Mouse (Mus musculus): ENCODE results near the gene Lamtor2.

Gene Lamtor2

DNA sequence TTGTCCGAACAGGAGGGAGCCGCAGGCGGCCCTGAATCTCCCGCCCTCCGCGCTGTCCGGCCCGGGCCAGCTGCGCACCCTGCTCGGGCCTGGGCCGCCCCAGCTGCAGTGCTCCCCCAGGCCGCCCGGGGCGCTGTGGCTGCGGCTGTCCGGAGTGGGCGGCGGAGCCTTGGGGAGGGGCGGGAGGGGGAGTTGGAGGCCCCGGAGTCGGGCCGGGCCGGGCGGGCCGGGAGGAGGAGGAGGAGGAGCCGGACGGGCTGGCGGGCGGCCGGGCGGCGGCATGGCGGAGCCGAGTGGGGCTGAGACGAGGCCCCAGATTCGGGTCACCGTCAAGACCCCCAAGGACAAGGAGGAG lies 628 bp upstream of the Lamtor2 start, which contains the start of gene Ubqln4:
TSS of gene Ubqln4 (plus strand) at position 234 of the 355 bp plus-strand sequence.
- no peak for TF ChIP-seq GATA4 (IDR thresholded peaks at IDR 0.05; ENCODE audit: insufficient replicate concordance, low read length)

DNA sequence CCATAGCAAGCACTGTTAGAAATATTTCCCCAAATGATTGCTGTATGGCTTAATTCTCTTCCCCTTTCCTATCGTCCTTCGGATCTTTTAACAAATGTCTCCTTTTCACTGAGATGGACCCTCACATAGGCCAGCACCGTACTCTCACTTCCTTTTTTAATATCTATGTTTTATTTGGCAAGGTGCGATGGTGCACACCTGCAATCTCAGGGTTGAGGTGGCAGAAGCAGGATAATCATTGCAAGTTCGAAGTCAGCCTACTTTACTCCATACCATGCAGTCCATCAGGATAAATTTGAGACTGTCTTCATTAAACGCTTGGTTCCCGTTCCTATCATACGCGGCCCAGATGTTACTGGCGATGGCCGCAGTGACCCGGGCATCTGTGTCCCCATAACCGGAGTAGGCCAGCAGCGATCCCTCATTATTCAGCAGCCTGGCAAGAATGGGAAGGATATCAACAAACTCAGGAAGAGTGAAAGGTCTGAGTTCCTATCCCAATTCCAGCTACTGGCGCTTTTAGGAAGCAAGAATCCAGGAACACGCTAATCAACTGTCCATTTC lies 710 bp downstream of the Lamtor2 start:
- no peak for TF ChIP-seq GATA4 (IDR thresholded peaks at IDR 0.05; ENCODE audit: insufficient replicate concordance, low read length)

DNA sequence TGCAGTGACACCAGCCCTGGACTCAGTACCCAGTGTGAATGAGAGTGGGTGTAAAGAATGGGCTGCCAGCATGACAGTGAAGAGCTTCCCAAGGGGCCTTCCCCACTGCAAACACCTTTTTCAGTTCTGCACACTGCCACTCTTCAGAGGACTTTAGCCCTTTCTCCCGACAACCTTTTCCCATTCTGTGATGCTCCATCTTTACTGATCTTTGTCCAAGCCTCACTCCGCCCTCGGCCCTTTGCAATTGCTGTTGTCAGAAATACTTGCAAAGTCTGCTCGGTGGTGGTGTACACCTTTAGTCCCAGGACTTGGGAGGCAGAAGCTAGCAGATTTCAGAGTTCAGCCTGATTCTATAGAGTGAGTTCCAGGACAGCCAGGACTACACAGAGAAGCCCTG lies 1.3 kb downstream of the Lamtor2 start:
- TF ChIP-seq GATA4 (IDR thresholded peaks at IDR 0.05; ENCODE audit: insufficient replicate concordance, low read length) = no peak

DNA sequence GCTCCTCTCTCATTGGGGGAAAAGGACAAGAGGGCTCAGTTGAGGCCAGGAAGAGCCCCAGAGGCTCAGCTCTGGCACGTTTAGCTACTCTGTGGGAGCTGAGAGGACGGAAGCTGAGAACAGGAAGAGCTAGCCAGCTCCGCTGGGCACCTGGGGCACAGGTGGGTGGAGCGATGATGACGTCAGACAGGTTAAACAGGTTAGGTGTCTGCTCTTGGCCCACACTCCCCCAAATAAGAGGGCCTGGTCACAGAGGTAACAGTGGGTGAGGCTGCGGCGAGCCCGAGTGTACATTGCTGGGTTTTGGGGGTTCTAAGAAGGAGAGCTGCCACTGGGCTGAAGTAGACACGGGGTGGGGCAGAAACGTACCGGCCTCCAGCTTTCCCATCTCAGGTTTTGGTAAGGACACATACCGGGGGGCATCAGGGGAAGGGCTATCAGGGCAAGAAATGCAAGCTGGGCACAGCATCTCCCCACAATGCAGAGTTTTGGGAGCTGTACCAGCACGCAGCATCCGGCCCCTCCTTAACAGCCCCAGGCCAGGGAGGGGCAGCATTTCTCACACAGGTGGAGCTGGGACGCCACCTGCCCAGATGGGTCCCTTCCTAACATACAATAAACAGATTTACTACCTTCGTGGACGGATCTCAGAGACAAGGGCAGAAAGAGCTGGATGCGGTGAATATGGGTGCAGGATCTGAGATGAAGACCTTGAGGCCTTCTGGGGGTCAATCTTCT lies 4.5 kb downstream of the Lamtor2 start, which contains the start of gene Rab25:
TSS of gene Rab25 (minus strand) at position 121 of the 738 bp plus-strand sequence.
- TF ChIP-seq GATA4 (IDR thresholded peaks at IDR 0.05; ENCODE audit: insufficient replicate concordance, low read length) = no peak

DNA sequence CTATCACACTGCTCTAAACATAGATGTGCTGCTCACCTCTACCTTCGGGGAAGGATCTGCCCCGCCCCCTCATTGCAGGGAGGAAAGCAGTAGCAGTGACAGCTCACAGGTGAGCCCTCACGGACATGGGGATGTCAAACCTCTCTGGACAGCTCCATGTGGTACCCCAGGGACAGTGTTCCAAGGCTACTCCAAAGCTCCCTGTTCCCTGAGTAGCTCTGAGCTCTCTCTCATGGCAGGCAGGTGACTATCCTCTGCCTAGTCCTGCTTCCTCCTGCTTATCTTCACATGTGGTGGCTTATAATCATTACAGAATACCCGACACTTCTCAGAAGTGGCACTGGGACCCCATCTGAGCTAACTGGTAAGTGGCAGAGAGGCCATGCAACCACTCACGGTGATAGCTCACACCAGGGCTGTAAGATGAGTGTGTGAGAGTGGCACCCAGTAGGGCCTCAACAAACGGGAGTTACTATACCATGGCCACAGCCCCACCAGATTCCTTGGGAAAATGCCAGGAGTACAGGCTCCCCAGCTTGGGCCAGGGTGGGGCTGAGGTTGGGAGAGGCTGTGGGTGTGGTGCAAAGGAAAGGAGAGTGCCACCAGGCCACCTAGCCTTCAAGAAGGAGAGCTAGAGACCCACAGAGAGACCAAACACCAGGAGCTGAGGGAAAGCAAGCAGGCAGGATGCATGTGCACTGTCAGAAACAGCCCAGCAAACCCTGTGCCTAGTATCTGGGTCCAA lies 6.0 kb downstream of the Lamtor2 start:
- no peak for TF ChIP-seq GATA4 (IDR thresholded peaks at IDR 0.05; ENCODE audit: insufficient replicate concordance, low read length)

DNA sequence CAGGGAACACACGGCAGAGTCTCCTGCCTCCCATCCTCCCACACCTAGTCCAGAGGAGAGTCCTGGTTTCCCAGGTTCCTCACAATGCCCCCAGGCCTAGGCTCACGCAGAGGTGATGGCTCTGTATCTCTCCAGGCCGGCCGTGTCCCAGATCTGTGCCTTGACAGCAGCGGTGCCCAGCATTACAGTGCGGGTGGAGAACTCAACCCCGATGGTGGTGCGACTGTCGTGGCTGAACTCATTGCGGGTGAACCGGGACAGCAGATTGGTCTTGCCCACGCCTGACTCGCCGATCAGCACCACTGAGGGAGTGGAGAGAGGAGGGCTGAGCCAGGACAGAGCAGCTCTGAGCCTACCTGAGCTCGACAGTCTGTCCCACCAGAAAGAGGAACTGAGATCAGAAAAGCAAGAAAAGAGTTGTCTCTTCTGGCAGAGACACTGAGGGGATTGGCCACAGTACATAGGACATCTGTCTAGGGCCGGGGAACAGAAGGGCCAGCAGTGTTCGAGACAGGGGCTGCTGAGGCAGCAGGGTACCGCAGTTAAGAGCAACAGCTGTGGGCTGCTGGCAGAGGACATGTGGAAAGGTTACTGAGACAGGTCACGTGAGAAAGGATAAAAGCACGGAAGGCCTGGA lies 7.8 kb downstream of the Lamtor2 start:
- no peak for TF ChIP-seq GATA4 (IDR thresholded peaks at IDR 0.05; ENCODE audit: insufficient replicate concordance, low read length)

DNA sequence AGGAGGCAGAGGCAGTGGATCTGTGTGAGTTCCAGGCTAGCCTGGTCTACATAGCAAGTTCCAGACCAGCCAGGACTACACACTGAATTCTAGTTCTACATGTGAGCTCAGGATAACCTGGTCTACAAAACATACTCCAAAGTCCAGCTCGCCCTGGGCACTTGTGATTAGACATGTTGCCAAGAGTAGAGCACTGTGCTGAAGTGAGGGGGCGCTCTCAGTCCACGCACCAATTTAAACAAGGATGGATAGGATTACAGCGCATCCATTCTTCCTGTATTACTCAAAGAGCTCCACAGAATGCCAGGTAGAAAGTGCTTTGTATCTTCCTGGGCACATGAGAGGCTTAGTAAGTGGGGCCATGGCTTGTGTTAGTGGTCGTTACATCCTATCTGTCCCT lies 8.4 kb downstream of the Lamtor2 start:
- no peak for TF ChIP-seq GATA4 (IDR thresholded peaks at IDR 0.05; ENCODE audit: insufficient replicate concordance, low read length)

DNA sequence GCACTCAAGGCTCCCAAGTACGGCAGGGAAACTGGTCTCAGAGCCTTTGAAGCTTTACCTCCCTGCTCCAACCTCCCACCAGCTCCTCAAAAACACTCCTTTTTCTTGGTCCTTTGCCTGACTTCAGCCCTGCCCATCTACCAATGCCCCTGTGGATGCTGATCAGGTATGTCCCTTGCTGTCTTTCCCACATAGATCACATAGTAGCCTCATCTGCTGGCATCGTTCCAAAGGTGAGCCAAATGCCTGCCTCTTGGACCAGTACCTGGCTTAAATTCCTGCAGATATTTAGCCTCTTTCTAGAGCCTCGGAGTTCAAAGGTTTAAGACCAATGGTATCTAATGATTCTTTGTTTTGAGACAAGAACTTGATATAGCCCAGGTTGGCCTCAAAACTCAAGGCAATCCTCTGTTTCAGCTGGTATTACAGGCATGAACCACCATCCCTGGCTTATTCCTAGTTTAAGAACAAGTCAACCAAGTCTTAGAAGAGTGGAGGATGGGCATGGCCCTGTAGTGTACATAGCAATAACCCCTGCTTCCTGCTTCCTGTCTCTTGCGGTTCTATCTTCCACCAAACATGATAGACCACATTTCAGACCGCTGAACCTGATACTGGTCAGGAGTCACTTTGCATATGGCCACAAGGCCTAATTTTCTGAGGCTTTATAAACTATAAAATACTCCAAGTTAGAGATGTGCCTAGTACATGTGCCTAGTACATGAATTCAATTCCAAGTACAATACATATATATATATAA lies 9.0 kb downstream of the Lamtor2 start:
- TF ChIP-seq GATA4 (IDR thresholded peaks at IDR 0.05; ENCODE audit: insufficient replicate concordance, low read length) = no peak

DNA sequence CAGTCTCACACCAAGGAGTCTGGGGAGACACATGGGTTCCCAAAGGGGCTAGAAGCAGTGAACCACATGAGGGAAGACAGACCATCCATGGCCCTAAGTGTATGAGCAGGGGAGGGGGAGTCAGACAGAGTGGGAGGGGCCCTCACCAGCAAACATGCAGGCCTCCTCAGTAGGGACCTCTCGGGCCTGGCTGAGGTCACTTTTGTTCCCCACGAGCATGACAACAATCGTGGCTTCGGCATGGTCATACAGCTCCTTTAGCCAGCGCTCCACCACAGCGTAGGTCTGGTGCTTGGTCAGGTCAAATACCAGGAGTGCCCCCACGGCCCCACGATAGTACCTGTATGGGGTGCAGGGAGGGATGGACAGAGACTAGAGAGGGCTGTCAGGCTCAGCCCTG lies 9.7 kb downstream of the Lamtor2 start:
- TF ChIP-seq GATA4 (IDR thresholded peaks at IDR 0.05; ENCODE audit: insufficient replicate concordance, low read length) = no peak

DNA sequence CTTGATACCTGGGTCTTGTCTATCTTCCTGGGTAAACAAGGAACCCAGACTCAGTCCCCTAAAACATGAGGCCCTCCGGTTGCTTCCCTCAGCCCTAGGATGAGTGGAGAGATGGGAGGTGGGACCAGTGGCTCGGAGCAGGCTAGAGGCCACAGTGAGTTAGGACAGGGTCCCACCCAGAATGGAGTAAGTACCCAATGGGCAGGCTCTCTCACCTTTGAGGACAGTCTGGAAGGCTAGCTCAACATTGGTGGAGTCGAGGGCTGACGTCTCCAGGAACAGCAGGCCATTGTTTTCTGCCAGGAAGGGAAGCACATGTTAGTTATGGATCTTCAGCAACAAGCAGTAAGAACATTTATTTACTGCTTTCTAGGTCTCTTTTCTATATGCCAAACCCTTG lies 10.4 kb downstream of the Lamtor2 start:
- no peak for TF ChIP-seq GATA4 (IDR thresholded peaks at IDR 0.05; ENCODE audit: insufficient replicate concordance, low read length)

DNA sequence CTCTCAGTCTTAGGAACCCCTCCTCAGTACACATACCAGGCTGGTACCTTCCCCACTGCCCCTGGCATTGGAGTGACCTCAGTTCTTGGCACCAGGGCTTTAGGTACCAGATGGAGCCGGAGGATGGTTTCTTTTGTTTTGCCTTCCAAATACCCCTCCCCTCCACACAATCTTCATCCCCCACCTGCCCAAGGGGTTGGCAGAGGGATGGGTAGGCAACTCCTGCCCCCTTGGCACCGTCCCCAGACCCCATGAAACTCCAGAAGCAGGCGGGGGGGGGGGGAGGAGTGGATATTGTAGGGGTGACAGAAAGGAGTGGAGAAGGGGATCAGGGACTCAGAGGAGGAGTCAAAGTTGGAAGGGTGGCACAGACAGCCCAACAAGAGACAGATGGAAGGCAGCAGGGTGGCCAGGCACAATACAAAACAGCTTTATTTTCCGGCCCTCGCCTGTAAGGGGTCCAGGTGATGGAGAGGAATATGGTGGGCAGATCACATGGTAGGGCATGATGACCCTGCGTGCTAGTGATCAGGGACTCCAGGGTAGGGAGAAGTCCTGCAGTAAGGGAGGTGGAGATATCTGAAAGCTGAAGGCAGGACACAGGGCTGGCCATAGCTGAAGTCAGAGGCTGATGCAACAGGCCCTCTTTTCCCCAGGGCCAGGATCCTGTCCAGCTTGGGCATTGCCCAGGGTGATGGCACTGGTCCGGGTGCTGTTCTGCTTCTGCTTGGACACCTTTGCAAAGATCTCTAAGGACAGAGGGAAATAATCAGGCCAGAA lies 11.1 kb downstream of the Lamtor2 start:
- no peak for TF ChIP-seq GATA4 (IDR thresholded peaks at IDR 0.05; ENCODE audit: insufficient replicate concordance, low read length)

DNA sequence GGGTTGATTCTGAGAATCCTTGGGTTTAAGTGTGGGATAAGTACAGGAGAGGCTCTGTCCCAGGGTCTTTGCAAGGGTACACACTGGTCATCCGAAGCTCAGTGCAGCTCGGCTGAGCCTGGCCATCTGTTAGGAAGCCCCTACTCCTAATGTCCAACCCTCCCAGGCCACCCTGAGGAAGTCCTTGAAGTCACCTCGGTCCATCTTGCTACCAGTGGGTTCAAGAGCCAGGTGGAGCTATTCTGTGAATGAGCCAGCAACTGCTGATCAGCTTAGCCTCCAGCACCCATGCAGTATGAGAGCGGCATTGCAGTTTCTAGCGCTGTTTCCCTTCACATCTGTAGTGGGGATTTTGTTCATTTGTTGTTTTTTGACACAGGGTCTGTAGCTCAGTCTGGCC lies 12.8 kb downstream of the Lamtor2 start:
- TF ChIP-seq GATA4 (IDR thresholded peaks at IDR 0.05; ENCODE audit: insufficient replicate concordance, low read length) = no peak

DNA sequence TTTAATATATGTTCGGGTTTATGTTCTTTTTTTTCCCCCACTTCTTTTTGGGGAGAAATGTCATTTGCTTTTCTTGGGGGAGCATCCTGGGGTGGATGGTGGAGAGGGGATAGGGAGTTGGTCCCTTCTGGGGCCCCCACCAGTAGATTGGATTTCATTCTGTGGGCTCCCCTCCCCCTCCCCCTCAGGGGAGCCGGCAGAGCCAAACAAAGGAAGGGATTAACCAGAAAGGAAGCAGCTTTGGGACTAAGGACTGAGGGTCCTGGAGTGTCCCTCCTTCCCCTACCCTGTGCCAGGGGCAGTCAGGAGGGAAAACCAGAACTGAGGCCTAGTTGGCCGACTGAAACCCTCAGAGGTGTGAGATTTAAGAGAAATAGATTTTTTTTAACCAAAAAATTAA lies 13.5 kb downstream of the Lamtor2 start:
- TF ChIP-seq GATA4 (IDR thresholded peaks at IDR 0.05; ENCODE audit: insufficient replicate concordance, low read length) = no peak

Measured in liver, adult (tissue).